Mouse (Mus musculus) adrenal gland, adult (tissue): Measurements from ENCODE around the gene Acot11.
"Not testable (repeated sequence)": the region's sequence is repeated elsewhere in the genome, so short reads cannot be mapped to it uniquely, and the experiment has no call there.

Experiments
- DNase-seq, 2 experiments: peaks; one replicate each; pipeline ENCODE4 v3.0.0; 2022 to 2023; ENCODE audit warnings: low spot score in 1 of 2; ENCODE audit not compliant: inconsistent age in 2 of 2

Acot11 gene

GRCm38 (mm10) chr4:106811162-106811561 lies 6.4 kb upstream of the Acot11 start:
- DNase-seq, result no peak

- DNase-seq, result no peak
These were observed 5.2 kb upstream of the Acot11 start for GRCm38 (mm10) chr4:106810039-106810438.

GRCm38 (mm10) chr4:106807287-106807686 lies 2.5 kb upstream of the Acot11 start:
- no peak for DNase-seq

- no peak for DNase-seq
These were observed 1.1 kb upstream of the Acot11 start for GRCm38 (mm10) chr4:106805890-106806289.

GRCm38 (mm10) chr4:106804201-106804909 lies 443 bp downstream of the Acot11 start:
- DNase-seq, result no peak

- no peak for DNase-seq
These were observed 1.0 kb downstream of the Acot11 start for GRCm38 (mm10) chr4:106803781-106804180.

GRCm38 (mm10) chr4:106799772-106800336 lies 4.9 kb downstream of the Acot11 start:
- DNase-seq, result peak; percentile 74 to 92

- peak; percentile 57 to 67 for DNase-seq
These were observed 5.8 kb downstream of the Acot11 start for GRCm38 (mm10) chr4:106798908-106799546.

GRCm38 (mm10) chr4:106795289-106795688 lies 9.5 kb downstream of the Acot11 start:
- no peak for DNase-seq

GRCm38 (mm10) chr4:106794247-106794646 lies 10.6 kb downstream of the Acot11 start:
- DNase-seq, result no peak

GRCm38 (mm10) chr4:106793826-106794225 lies 11.0 kb downstream of the Acot11 start:
- DNase-seq, result not testable (repeated sequence)

GRCm38 (mm10) chr4:106792276-106792675 lies 12.5 kb downstream of the Acot11 start:
- DNase-seq, result no peak

- no peak for DNase-seq
These were observed 13.9 kb downstream of the Acot11 start for GRCm38 (mm10) chr4:106790938-106791337.

GRCm38 (mm10) chr4:106790218-106790617 lies 14.6 kb downstream of the Acot11 start:
- DNase-seq, result not testable (repeated sequence)

- DNase-seq, result no peak
These were observed 15.1 kb downstream of the Acot11 start for GRCm38 (mm10) chr4:106789705-106790104.

- no peak for DNase-seq
These were observed 16.2 kb downstream of the Acot11 start for GRCm38 (mm10) chr4:106788627-106789026.

GRCm38 (mm10) chr4:106787830-106788229 lies 17.0 kb downstream of the Acot11 start:
- DNase-seq, result peak in 1 of 2 experiments; percentile 69

GRCm38 (mm10) chr4:106785753-106786540 lies 18.9 kb downstream of the Acot11 start:
- DNase-seq, result no peak

- no peak for DNase-seq
These were observed 19.5 kb downstream of the Acot11 start for GRCm38 (mm10) chr4:106785345-106785744.

GRCm38 (mm10) chr4:106784806-106785205 lies 20.0 kb downstream of the Acot11 start:
- DNase-seq, result no peak

GRCm38 (mm10) chr4:106783137-106783536 lies 21.7 kb downstream of the Acot11 start:
- DNase-seq, result no peak
